Mouse (Mus musculus) brain, adult 10 weeks (tissue): Measurements from ENCODE around the gene Bdnf. TPM values are rescaled to one million over a fixed set of nuclear protein-coding genes. Genes with fewer than 3 reads are reported as not detected.

ENCODE experiments used
- polyA plus RNA-seq: library from polyadenylated mRNA; stranded (reverse); fragments of 350-450 nt; fragmentation: Illumina TruSeq; extraction: RNeasy Lipid Tissue Mini Kit (QIAGEN cat#74804); gene quantifications from one replicate; pipeline ENCODE4 v1.2.3, GENCODE M21; 2015; ENCODE audit warnings: low read depth, low replicate concordance

The Bdnf gene
- 20.5 TPM for polyA plus RNA-seq

GRCm38 (mm10) chr2:109674532-109674931 lies at the start of gene Bdnf:
TSS of gene Bdnf (plus strand) at chr2:109674700.

Other genes starting within 250 kb of the Bdnf start
- 51.0 TPM for gene Lin7c, start 216.2 kb downstream of the Bdnf start, polyA plus RNA-seq
- 16.6 TPM for gene Lgr4, start 242.9 kb downstream of the Bdnf start, polyA plus RNA-seq